Mouse (Mus musculus): ENCODE data around the gene Usp6nl. TPM values are rescaled to one million over a fixed set of nuclear protein-coding genes. Genes with fewer than 3 reads are reported as not detected.

Usp6nl gene
- polyA plus RNA-seq, 1 experiment from 2014 or later = 13.7 TPM

GRCm38 (mm10) chr2:6405059-6406033, 82.9 kb downstream of the Usp6nl start:
- Histone ChIP-seq H3K4me1 (peaks cover 32% of the 10 kb centered on the region), H3K4me3 (replicated peaks) (no peak overlapping the region), H3K4me2 (no peak overlapping the region), H3K9ac (no peak overlapping the region), H3K9me3 (no peaks in the 10 kb centered on the region), H3K27ac (no peak overlapping the region), H3K27me3 (no peaks in the 10 kb centered on the region), H3K36me3 (replicated peaks) (peaks cover 11% of the 10 kb centered on the region; the same call in 1 of the 2 replicates)
- 31% methylated on average over 10 of the region's 10 CpGs for WGBS
- ATAC-seq (ENCODE audit: low FRiP score) = peak; percentile 86

DNA sequence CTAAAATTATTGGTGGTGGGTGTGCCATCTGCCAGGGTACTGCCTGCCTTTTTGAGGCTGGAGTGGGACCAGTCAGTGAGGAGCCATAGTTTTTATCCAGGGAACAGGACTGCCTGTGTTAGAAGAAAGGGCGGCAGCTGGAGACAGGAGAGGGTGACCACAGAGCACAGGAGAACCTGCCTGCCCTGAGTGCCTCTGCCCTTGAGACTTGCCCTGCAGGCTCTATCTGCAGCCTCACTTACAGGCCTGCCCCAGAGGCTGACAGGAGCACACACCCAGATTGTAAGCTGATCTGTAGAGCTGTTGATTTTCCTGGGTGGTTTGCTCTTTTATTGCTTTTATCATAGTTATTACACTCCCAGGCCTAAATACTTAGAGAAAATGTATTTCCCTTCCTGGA, 85.2 kb downstream of the Usp6nl start:
- H3K27ac ChIP-seq = no peak overlapping the region
- WGBS = 68% methylated on average over 1 of the region's 1 CpGs
- H3K4me2 ChIP-seq = no peak overlapping the region
- H3K9me3 ChIP-seq = no peaks in the 10 kb centered on the region
- no peak for ATAC-seq (ENCODE audit: low FRiP score)
- no peaks in the 10 kb centered on the region for H3K27me3 ChIP-seq
- H3K4me3 ChIP-seq (replicated peaks) = no peak overlapping the region
- H3K9ac ChIP-seq = no peak overlapping the region
- H3K36me3 ChIP-seq (replicated peaks) = peaks cover 18% of the 10 kb centered on the region; the same call in 1 of the 2 replicates
- H3K4me1 ChIP-seq = peaks cover 29% of the 10 kb centered on the region

GRCm38 (mm10) chr2:6412645-6413044, 90.2 kb downstream of the Usp6nl start:
- H3K4me1 ChIP-seq = peaks cover 8% of the 10 kb centered on the region
- peaks cover 27% of the 10 kb centered on the region for H3K36me3 ChIP-seq (replicated peaks)
- 91% methylated on average over 1 of the region's 1 CpGs for WGBS

GRCm38 (mm10) chr2:6413723-6414122, 91.3 kb downstream of the Usp6nl start:
- WGBS = 100% methylated on average over 2 of the region's 2 CpGs
- Histone ChIP-seq H3K4me3 (replicated peaks) (no peak overlapping the region), H3K4me2 (no peak overlapping the region), H3K27me3 (no peaks in the 10 kb centered on the region), H3K4me1 (0 out of 2 replicates have a peak, but pooled peaks cover 5% of the 10 kb centered on the region), H3K27ac (no peak overlapping the region), H3K9me3 (no peaks in the 10 kb centered on the region), H3K36me3 (replicated peaks) (peaks cover 27% of the 10 kb centered on the region), H3K9ac (no peak overlapping the region)
- no peak for ATAC-seq (ENCODE audit: low FRiP score)

More at GRCm38 (mm10) chr2:6412645-6413044, 90.2 kb downstream of the Usp6nl start:
- H3K27ac ChIP-seq = no peak overlapping the region
- H3K9me3 ChIP-seq = no peaks in the 10 kb centered on the region
- no peak overlapping the region for H3K4me3 ChIP-seq (replicated peaks)
- H3K4me2 ChIP-seq = no peak overlapping the region
- ATAC-seq (ENCODE audit: low FRiP score) = no peak
- H3K9ac ChIP-seq = no peak overlapping the region
- H3K27me3 ChIP-seq = no peaks in the 10 kb centered on the region

DNA sequence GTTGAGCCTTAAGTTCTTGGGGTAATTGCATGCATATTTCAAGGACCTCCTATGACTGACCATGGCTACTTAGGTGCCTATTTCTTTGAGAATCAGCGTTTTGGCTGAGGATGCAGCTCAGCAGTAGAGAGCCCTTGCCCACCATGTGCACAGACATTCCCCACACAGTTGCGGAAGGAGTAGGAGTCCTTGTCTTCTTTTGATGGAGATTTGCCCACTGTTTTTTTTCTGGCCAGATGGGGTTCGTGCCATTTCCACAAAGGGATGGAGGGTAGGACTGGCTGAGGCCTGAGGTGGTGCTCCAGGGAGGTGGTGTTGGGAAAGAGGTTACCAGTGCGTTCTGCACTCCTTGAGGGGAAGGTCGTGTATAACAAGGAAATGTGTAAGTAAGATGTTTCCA, 91.9 kb downstream of the Usp6nl start:
- no peak overlapping the region for H3K4me3 ChIP-seq (replicated peaks)
- H3K27ac ChIP-seq = no peak overlapping the region
- H3K9me3 ChIP-seq = no peaks in the 10 kb centered on the region
- ATAC-seq (ENCODE audit: low FRiP score) = no peak
- H3K4me1 ChIP-seq = 0 out of 2 replicates have a peak, but pooled peaks cover under 1% of the 10 kb centered on the region
- H3K9ac ChIP-seq = no peak overlapping the region
- 85% methylated on average over 5 of the region's 5 CpGs for WGBS
- H3K27me3 ChIP-seq = no peaks in the 10 kb centered on the region
- no peak overlapping the region for H3K4me2 ChIP-seq
- H3K36me3 ChIP-seq (replicated peaks) = peaks cover 22% of the 10 kb centered on the region

DNA sequence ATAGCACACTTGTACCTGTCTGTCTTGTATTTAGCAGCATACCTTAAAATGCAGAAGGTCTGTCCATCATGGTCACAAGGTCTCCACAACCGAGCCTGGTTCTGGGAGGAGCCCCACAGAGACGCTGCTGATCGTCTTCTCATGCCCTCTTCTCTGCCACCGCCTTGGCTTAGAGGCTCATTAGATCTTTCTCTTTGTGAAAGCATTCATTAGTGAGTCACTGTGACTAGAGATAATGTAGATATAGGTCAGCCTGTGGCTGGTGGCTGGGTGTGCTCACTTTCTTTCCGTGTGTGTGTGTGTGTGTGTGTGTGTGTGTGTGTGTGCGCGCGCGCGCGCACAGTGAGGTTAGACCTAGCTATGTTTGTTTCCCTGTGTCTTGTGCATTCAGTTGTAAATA, 94.7 kb downstream of the Usp6nl start:
- Histone ChIP-seq H3K4me3 (replicated peaks) (no peak overlapping the region), H3K36me3 (replicated peaks) (peaks cover 14% of the 10 kb centered on the region), H3K9ac (no peak overlapping the region), H3K4me2 (no peak overlapping the region), H3K9me3 (no peaks in the 10 kb centered on the region), H3K27me3 (no peaks in the 10 kb centered on the region), H3K4me1 (no peaks in the 10 kb centered on the region), H3K27ac (no peak overlapping the region)
- WGBS = 79% methylated on average over 11 of the region's 11 CpGs
- ATAC-seq (ENCODE audit: low FRiP score) = no peak

DNA sequence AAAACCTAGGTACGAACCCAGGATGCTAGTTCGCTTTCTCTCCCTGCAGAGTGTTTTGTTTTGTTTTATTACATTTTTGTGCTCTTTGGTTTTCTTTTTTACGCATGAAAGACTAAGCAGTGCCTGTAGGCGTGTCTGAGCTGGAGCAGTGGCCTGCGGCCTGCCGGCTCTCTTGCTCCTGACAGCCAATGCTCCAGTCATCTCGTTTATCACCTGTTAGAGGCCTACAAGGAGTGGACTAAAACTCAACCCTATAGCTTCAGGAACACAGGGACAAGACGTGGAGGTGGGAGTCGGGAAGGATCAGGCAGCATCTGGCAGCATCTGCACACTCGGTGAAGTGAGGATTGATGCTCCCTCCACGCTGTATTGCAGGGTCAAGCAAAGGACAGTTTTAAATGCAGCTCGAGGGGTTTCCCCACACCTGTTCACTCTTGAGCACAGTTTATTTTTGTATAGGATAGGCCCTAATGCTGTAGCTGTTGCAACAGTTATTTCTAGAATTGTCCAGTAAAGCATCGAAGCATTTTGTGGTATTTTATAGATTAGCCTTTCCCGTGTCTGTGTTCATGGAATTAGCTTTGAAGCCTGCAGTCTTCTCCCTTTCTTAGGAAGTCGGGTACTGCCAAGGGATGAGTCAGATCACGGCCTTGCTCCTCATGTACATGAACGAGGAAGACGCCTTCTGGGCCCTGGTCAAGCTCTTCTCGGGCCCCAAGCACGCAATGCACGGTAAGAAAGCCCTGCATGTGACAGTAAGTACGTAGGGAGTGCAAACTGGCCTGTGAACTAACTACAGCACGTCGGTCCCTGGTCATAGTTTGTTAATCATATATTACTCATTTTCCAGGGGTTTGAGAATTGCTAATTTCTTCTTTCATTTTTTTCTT, 101.4 kb downstream of the Usp6nl start:
- 91% methylated on average over 24 of the region's 24 CpGs for WGBS

GRCm38 (mm10) chr2:6424851-6425250, 102.4 kb downstream of the Usp6nl start:
- no peak overlapping the region for H3K4me3 ChIP-seq (replicated peaks)
- H3K27me3 ChIP-seq = no peaks in the 10 kb centered on the region
- no peaks in the 10 kb centered on the region for H3K9me3 ChIP-seq
- no peak overlapping the region for H3K27ac ChIP-seq
- WGBS = 89% methylated on average over 5 of the region's 5 CpGs
- H3K4me1 ChIP-seq = no peaks in the 10 kb centered on the region
- no peak for ATAC-seq (ENCODE audit: low FRiP score)
- peaks cover 41% of the 10 kb centered on the region for H3K36me3 ChIP-seq (replicated peaks)
- no peak overlapping the region for H3K4me2 ChIP-seq
- H3K9ac ChIP-seq = no peak overlapping the region

More for the DNA sequence above, 101.4 kb downstream of the Usp6nl start:
- Histone ChIP-seq H3K4me3 (replicated peaks) (no peak overlapping the region), H3K27ac (no peak overlapping the region), H3K9ac (no peak overlapping the region), H3K4me1 (no peaks in the 10 kb centered on the region), H3K27me3 (no peaks in the 10 kb centered on the region), H3K36me3 (replicated peaks) (peaks cover 38% of the 10 kb centered on the region), H3K9me3 (no peaks in the 10 kb centered on the region), H3K4me2 (no peak overlapping the region)
- ATAC-seq (ENCODE audit: low FRiP score) = no peak

DNA sequence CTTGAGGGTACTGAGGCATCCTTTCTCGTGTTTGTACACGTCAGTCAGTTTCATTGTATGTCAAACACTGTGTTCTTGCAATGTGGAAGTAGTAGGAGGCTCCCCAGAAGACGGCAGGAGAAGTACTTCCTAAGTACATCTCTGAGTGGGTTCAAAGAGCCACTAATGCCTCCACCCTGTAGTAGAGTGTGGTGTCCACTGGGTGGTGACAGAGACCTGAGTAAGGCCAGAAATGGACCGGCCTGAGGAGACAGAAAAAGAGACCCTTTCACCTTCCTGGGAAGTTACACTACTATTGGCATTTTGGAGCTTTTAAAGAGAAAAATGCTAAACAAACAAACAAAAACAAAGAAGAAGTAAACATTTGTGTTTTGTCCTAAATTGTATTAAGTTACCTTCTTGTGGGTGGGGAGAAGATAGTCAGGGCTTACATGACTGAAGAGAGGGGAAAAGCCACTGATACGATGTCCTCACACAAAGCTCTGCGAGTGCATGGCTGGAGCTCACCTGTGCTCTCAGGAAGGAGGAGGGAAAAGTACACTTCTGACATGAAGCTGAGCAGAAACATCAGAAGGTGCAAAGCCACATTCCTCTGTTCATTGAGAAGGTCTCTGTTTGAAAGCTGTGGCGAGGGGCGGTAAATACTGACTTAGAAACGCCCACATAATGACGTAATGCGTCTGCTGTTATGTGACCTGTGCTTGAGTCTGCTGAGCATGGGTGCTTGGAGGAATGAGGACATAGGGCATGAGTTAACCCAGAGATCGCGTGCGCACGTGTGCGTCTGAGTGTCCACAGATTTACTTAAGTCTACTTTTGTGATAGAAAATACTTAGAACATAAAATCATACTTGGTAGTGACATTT, 113.9 kb downstream of the Usp6nl start:
- Histone ChIP-seq H3K4me1 (no peaks in the 10 kb centered on the region), H3K27me3 (no peaks in the 10 kb centered on the region), H3K4me3 (replicated peaks) (no peak overlapping the region), H3K9ac (no peak overlapping the region), H3K4me2 (no peak overlapping the region), H3K27ac (no peak overlapping the region), H3K9me3 (no peaks in the 10 kb centered on the region), H3K36me3 (replicated peaks) (peaks cover 31% of the 10 kb centered on the region)
- peak; percentile 84 for ATAC-seq (ENCODE audit: low FRiP score)
- 82% methylated on average over 16 of the region's 16 CpGs for WGBS

DNA sequence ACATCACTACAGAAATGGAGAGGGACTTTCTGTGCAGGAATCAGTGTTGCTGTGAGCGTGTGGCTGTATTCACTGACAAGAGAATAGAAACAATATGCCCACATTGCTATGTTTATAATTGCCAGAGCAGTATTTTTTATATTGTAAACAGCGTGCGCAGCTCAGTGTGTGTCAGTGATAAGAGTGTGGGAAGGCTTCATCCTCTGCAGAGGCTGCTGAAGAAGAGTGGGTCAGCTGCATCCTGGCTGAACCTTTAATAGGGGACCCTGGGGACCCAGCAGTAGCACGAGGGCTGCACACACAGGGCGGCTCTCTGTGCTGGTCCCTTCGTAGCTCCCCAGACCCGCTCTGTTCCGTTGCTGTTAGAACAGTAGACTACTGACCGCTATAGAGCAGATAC, 119.2 kb downstream of the Usp6nl start:
- Histone ChIP-seq H3K36me3 (replicated peaks) (peaks cover 22% of the 10 kb centered on the region), H3K4me1 (no peaks in the 10 kb centered on the region), H3K4me3 (replicated peaks) (no peak overlapping the region), H3K27me3 (no peaks in the 10 kb centered on the region), H3K9me3 (no peaks in the 10 kb centered on the region), H3K9ac (no peak overlapping the region), H3K4me2 (no peak overlapping the region), H3K27ac (no peak overlapping the region)
- 91% methylated on average over 9 of the region's 9 CpGs for WGBS
- no peak for ATAC-seq (ENCODE audit: low FRiP score)

- H3K9me3 ChIP-seq = no peaks in the 10 kb centered on the region
- H3K36me3 ChIP-seq (replicated peaks) = peaks cover 22% of the 10 kb centered on the region
- WGBS = 89% methylated on average over 10 of the region's 10 CpGs
- no peak overlapping the region for H3K27ac ChIP-seq
- ATAC-seq (ENCODE audit: low FRiP score) = no peak
- H3K4me2 ChIP-seq = no peak overlapping the region
- no peak overlapping the region for H3K4me3 ChIP-seq (replicated peaks)
- H3K9ac ChIP-seq = no peak overlapping the region
- H3K27me3 ChIP-seq = no peaks in the 10 kb centered on the region
- H3K4me1 ChIP-seq = no peaks in the 10 kb centered on the region
These were observed 119.8 kb downstream of the Usp6nl start for GRCm38 (mm10) chr2:6442302-6442701.

Data from forebrain, embryonic 12.5 days (tissue).